34 mouse cellular contexts compared by ENCODE assay signal in the genomic region with DNA sequence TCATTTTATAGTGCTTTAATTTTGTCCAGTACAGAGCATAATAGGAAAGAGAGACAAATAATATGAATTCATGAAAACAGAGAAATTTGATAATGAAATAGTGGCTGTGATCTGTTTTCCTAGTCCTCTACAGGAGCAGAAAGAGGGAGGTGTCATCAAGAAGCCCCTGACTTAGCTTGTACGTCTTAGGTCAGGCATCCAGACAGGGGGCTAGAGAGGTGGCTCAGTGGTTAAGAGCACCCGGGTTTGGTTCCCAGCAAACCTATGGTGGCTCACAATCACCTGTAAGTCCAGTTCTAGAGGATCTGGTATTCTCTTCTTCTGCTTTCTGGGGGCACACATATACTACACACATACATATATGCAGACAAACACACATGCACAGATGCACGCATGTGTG.
"Had no signal": no experiment of that assay in that cellular context is flagged by ENCODE, and none has a peak within 500 bp of the region (broad histone marks: within the 10 kb centered on the region; RNA-seq: fewer than 3 reads in every experiment).

No protein-coding gene starts in this region.

- H3K27me3 ChIP-seq: heart, embryonic 12.5 days; heart, embryonic 13.5 days; heart, embryonic 15.5 days; hindbrain, embryonic 12.5 days; hindbrain, embryonic 13.5 days; hindbrain, embryonic 15.5 days; intestine, embryonic 15.5 days; kidney, embryonic 15.5 days had no signal

- H3K9me3 ChIP-seq: heart, embryonic 10.5 days; heart, embryonic 12.5 days; heart, embryonic 13.5 days; heart, embryonic 15.5 days; hindbrain, embryonic 10.5 days; hindbrain, embryonic 12.5 days; hindbrain, embryonic 13.5 days; hindbrain, embryonic 15.5 days; intestine, embryonic 15.5 days; kidney, embryonic 15.5 days had no signal

- H3K36me3 ChIP-seq: heart, embryonic 10.5 days; heart, embryonic 12.5 days; heart, embryonic 13.5 days; heart, embryonic 15.5 days; hindbrain, embryonic 10.5 days; hindbrain, embryonic 12.5 days; hindbrain, embryonic 13.5 days; hindbrain, embryonic 15.5 days; intestine, embryonic 15.5 days; kidney, embryonic 15.5 days had no signal

- H3K4me2 ChIP-seq: heart, embryonic 11.5 days; heart, embryonic 12.5 days; heart, embryonic 13.5 days; heart, embryonic 15.5 days; hindbrain, embryonic 12.5 days; intestine, embryonic 15.5 days; kidney, embryonic 15.5 days had no signal

- H3K9ac ChIP-seq: heart, embryonic 12.5 days; heart, embryonic 13.5 days; heart, embryonic 15.5 days; hindbrain, embryonic 12.5 days; hindbrain, embryonic 13.5 days; hindbrain, embryonic 14.5 days; hindbrain, embryonic 15.5 days; intestine, embryonic 15.5 days; kidney, embryonic 15.5 days had no signal

- H3K27ac ChIP-seq: heart, embryonic 10.5 days; heart, embryonic 13.5 days; heart, embryonic 15.5 days; hindbrain, embryonic 10.5 days; hindbrain, embryonic 12.5 days; hindbrain, embryonic 13.5 days; hindbrain, embryonic 14.5 days; hindbrain, embryonic 15.5 days; hindbrain, postnatal 0 days; intestine, embryonic 15.5 days; kidney, embryonic 15.5 days; kidney, postnatal 0 days; left cerebral cortex, adult 2 months had no signal

- ATAC-seq: hindbrain, embryonic 16.5 days; hindbrain, postnatal 0 days; inflammation-experienced regulatory T-cells, adult 6 months; intestine, embryonic 15.5 days; intestine, embryonic 16.5 days; intestine, postnatal 0 days had no signal

- DNase-seq: heart, postnatal 10 days; heart, postnatal 14 days; heart, postnatal 36 days; heart, postnatal 4 days; kidney, adult 11 months; kidney, adult 18-20 months; kidney, adult 2 months; kidney, adult 8-10 months; kidney, adult 9 months; kidney, postnatal 10 days; kidney, postnatal 14 days; kidney, postnatal 36 days; kidney, postnatal 4 days; layer of hippocampus, adult 9-11 months; layer of hippocampus, postnatal 36 days had no signal

- H3K4me3 ChIP-seq: heart, embryonic 10.5 days; heart, embryonic 12.5 days; heart, embryonic 13.5 days; heart, embryonic 15.5 days; hindbrain, embryonic 10.5 days; hindbrain, embryonic 12.5 days; hindbrain, embryonic 13.5 days; hindbrain, embryonic 15.5 days; intestine, embryonic 15.5 days; kidney, embryonic 15.5 days; left cerebral cortex, adult 2 months had no signal

- H3K4me1 ChIP-seq: heart, embryonic 12.5 days; intestine, embryonic 15.5 days had no signal
